In genomic region chr4:135179077-135179481, GRCm38 (mm10) we compare ENCODE assay signal across 7 mouse cellular contexts. TPM values are rescaled to one million over a fixed set of nuclear protein-coding genes. Genes with fewer than 3 reads are reported as not detected.
DNase-seq lines count a peak whose midpoint lies in the region; TF ChIP-seq lines count a peak whose summit lies in the region.

No protein-coding gene starts in this region.

- in situ Hi-C loops in CH12.LX (cut with MboI; ENCODE audit: low pct_ligation_motif_present, low pct_unique_long_range_greater_than_20kb, low sequenced_read_pairs): no loop called here

- no peak overlapping the region; the same call in 1 of the 2 replicates for H3K9ac ChIP-seq in CH12.LX (ENCODE audit: insufficient read depth, low read depth)

- peak overlapping the region; percentile 49; the same call in 1 of the 2 replicates for H3K27ac ChIP-seq in CH12.LX (ENCODE audit: insufficient read depth, low read depth)

- peak; percentile 32 to 66 for DNase-seq in kidney, postnatal 36 days
- DNase-seq in kidney, adult 9 months: no peak
- no peak for DNase-seq in CH12.LX (ENCODE audit: extremely low read depth)
- peak; percentile 67 for DNase-seq in adrenal gland, postnatal 14 days
- peak; percentile 54 for DNase-seq in lung, postnatal 36 days
- DNase-seq in thymus, postnatal 25 days: peak; percentile 68
- no peak for DNase-seq in frontal cortex, postnatal 10 days (ENCODE audit: low spot score in 2 of 2)

- dilution Hi-C loops in CH12.LX (cut with MboI; ENCODE audit: extremely low pct_ligation_motif_present, extremely low pct_unique_long_range_greater_than_20kb, low sequenced_read_pairs): no loop called here

- H3K9me3 ChIP-seq in CH12.LX (replicated peaks; ENCODE audit: low read length): no peaks in the 10 kb centered on the region

- H3K27me3 ChIP-seq in CH12.LX (replicated peaks): no peaks in the 10 kb centered on the region

- TF ChIP-seq EP300 in CH12.LX (IDR thresholded peaks at IDR 0.05; ENCODE audit: low read length): no peak

- H3K4me3 ChIP-seq in CH12.LX (replicated peaks in 1 of 3; ENCODE audit: low read depth in 2 of 3, low read length in 2 of 3, poor library complexity in 1 of 3): no peak overlapping the region

- peaks cover 24 to 69% of the 10 kb centered on the region in 2 experiments for H3K4me1 ChIP-seq in CH12.LX (ENCODE audit: control insufficient read depth in 1 of 2, insufficient read depth in 2 of 2)

- no peak for TF ChIP-seq POLR2A in CH12.LX (IDR thresholded peaks at IDR 0.05; ENCODE audit: low read depth, low read length)

- TF ChIP-seq CTCF in CH12.LX (conservative IDR thresholded peaks at IDR 0.05 in 1 of 2, IDR thresholded peaks at IDR 0.05 in 1 of 2; ENCODE audit: low read depth in 2 of 2, low read length in 2 of 2): peak; percentile 16 to 33; a peak in 3 of 4 replicates

- peaks cover 23 to 34% of the 10 kb centered on the region in 2 experiments for H3K36me3 ChIP-seq in CH12.LX (replicated peaks in 1 of 2; ENCODE audit: control insufficient read depth in 1 of 2, insufficient read depth in 1 of 2, low read length in 1 of 2)

- no peak overlapping the region for H3K4me2 ChIP-seq in CH12.LX (ENCODE audit: insufficient read depth, low read depth, poor library complexity, severe bottlenecking)

- no peak; the same call in 1 of the 2 replicates for TF ChIP-seq RAD21 in CH12.LX (IDR thresholded peaks at IDR 0.05; ENCODE audit: low read depth, low read length)

- H3K79me2 ChIP-seq in CH12.LX (replicated peaks; ENCODE audit: control insufficient read depth, extremely low read depth, insufficient read depth, poor library complexity, severe bottlenecking): no peaks in the 10 kb centered on the region

TF ChIP-seq in CH12.LX, 34 proteins besides CTCF, POLR2A, EP300 and RAD21:
- TF ChIP-seq JUND (conservative IDR thresholded peaks at IDR 0.05; ENCODE audit: low read depth, low read length) (no peak), NELFE (IDR thresholded peaks at IDR 0.05; ENCODE audit: low read depth, low read length) (no peak), TCF12 (IDR thresholded peaks at IDR 0.05; ENCODE audit: low read depth, low read length) (0 out of 2 replicates have a peak, but pooled peaks have one; percentile 4), BHLHE40 (IDR thresholded peaks at IDR 0.05; ENCODE audit: low read depth, low read length) (peak; percentile 33; the same call in 1 of the 2 replicates), HCFC1 (IDR thresholded peaks at IDR 0.05; ENCODE audit: low read depth, low read length) (no peak), MXI1 (IDR thresholded peaks at IDR 0.05; ENCODE audit: low read depth, low read length) (no peak), MAX (IDR thresholded peaks at IDR 0.05; ENCODE audit: low read length) (no peak), E2F4 (IDR thresholded peaks at IDR 0.05; ENCODE audit: insufficient replicate concordance, low read depth, low read length) (no peak), ELF1 (IDR thresholded peaks at IDR 0.05; ENCODE audit: low read depth, low read length) (peak; percentile 54), USF1 (IDR thresholded peaks at IDR 0.05; ENCODE audit: low read depth, low read length) (peak; percentile 32; the same call in 1 of the 2 replicates), NRF1 (IDR thresholded peaks at IDR 0.05; ENCODE audit: low read depth, low read length) (no peak), MAFK (IDR thresholded peaks at IDR 0.05; ENCODE audit: insufficient replicate concordance, low read length) (no peak), ZNF384 (IDR thresholded peaks at IDR 0.05; ENCODE audit: low read depth, low read length) (no peak), USF2 (conservative IDR thresholded peaks at IDR 0.05; ENCODE audit: low read depth, low read length) (no peak; the same call in 1 of the 2 replicates), ZMIZ1 (IDR thresholded peaks at IDR 0.05; ENCODE audit: low read depth, low read length) (no peak), ETS1 (conservative IDR thresholded peaks at IDR 0.05; ENCODE audit: low read depth, low read length) (no peak; the same call in 1 of the 2 replicates)

RNA-seq across cellular contexts. Expression of gene Runx3, which starts 58.6 kb away (rescaled TPM):
- total RNA-seq in CH12.LX (2012; rRNA removed) (13.7 and 19.7 TPM in 2 replicates), CH12.LX (2014; rRNA removed) (2.4 and 5.0 TPM in 2 replicates)
- polyA plus RNA-seq in CH12.LX (2012; ENCODE audit: insufficient read length, low read depth): 48.0 and 61.1 TPM in 2 replicates
- total RNA-seq in adrenal gland, postnatal 14 days (2021): 1.7 and 7.3 TPM in 2 replicates

Comparison
In these comparisons a context has a peak if more than half of its experiments do, and no peak if none do; other contexts are left out.
1. DNase-seq: peak in kidney, postnatal 36 days (2 of 2), adrenal gland, postnatal 14 days (single experiment), lung, postnatal 36 days (single experiment) and thymus, postnatal 25 days (single experiment); none in kidney, adult 9 months (single experiment), CH12.LX (single experiment) and frontal cortex, postnatal 10 days (0 of 2).